Mouse (Mus musculus): Measurements from ENCODE around the gene Rexo4.

Rexo4 gene

GRCm38 (mm10) chr2:26941539-26941938 is 22.6 kb downstream of the Rexo4 start:
- no peak for DNase-seq

DNA sequence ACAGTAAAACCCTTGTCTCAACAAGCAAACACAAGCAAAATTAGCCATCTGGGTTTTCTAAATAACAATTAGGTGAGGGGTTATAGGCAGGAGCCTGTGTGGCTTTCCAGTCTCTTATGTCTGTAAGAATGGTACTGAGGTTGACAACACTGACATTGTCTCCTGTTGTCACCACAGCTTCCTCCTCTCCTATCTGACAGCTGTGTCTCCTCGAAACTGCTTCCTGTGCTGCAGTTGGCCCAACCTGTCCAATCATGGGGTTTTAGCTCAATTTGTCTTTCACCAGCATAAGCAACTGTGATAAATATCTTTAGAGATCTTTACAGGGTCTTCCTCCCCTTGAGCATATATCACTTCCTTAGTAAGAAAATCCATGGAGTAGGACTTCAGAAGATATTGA is 27.8 kb downstream of the Rexo4 start:
- no peak for DNase-seq

- DNase-seq: no peak
Measured at GRCm38 (mm10) chr2:26935286-26935685, 28.9 kb downstream of the Rexo4 start.

GRCm38 (mm10) chr2:26933304-26934055 is 30.7 kb downstream of the Rexo4 start, which contains the start of the genes Surf4 and Stkld1:
Gene Surf4 (minus strand): TSS chr2:26933928.
Gene Stkld1 (plus strand): TSS chr2:26934047.
- peak; percentile 92 for DNase-seq

GRCm38 (mm10) chr2:26932473-26933303 is 31.5 kb downstream of the Rexo4 start:
- DNase-seq: peak; percentile 70

DNA sequence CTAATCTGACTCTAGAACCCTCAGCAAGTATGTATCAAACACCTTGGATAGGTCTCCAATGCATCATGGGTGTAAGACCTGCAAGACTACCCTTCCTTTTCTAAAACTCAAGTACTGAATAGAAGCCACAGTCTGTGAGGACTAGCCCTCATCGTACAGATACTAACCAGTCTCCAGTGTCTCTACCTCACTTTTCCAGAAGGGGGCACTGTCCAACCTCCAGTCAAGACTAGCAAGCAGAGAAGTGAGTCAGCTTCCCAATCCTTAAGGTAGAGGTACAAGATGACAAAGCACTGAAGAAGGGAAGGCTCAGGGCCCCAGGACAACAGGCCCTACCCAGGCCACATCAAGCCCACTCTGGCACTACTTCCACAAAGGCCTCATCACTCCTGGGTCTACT is 33.8 kb downstream of the Rexo4 start:
- peak; percentile 66 for DNase-seq

DNA sequence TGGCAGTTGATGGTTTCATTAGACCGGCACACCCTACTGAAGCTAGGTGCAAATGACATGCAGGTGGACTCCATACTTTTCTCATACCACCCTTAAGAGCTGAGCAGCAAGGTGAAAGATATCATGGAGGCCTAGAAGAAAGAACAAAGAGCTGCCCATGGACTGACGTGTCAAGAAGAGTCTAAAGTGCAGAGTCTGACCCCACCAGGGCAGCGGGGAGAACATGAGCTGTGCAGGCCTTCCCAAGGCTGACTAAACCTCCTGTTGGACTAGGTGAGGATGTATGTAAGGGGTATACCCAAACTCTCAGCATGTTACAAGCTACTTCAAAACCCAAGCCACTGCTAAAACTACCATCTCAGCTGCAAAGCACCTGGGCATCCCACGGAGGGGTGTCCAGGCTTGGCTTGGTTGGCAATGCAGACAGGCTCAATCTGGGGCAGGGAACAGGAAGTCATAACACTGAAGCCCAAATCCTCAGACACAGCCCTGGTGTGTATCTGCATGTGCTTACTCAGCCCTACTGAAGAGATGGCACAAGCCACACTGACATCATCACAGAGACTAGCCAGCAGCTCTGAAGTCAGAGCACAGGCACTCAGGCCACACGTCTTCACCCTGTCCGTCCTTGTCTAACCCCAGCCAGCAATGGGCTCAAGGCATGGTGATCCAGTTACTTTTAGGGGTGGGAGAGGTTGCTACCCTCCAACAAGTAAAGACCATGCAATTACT is 36.3 kb downstream of the Rexo4 start:
- no peak for DNase-seq

- no peak for DNase-seq
Measured at GRCm38 (mm10) chr2:26921784-26922183, 42.4 kb downstream of the Rexo4 start.

GRCm38 (mm10) chr2:26920190-26920855 is 43.9 kb downstream of the Rexo4 start:
- DNase-seq: no peak

DNA sequence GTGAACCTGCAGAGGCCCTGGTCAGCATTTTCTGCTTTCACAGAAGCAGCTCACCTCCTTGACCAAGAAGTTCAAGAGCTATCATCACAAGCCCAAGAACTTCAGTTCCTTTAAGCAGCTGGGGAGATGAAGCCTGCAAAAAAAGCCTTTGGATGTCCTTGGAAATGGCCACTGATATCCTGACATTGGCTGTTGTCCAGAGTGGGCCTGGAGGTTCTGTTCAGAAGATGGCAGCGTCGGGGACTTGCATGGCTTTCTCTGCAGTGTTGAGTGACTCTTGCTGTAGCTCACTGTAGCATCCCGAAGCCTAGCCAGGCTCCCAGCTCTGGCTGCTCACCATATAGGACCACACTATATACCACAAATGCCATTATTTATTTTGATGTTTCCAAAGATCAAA is 44.5 kb downstream of the Rexo4 start:
- no peak for DNase-seq

DNA sequence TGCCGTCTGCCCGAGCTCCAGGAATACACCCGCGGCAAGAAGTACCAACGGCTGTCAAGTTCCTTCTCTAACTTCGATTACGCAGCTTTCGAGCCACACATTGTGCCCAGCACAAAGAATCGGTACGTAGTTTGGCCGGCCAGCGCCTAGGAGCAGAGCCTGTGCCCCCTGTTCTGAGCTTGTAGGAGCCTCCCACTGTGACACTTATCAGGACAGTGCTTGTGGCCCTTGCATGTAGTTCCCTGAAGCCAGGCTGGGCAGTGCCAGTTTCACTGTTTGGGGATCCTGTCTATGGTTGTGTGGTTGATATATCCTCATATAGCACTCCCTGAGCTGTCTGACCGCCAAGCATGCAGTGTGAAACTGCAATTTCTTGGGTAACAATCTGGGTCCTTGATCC is 47.4 kb downstream of the Rexo4 start:
- DNase-seq: no peak

DNA sequence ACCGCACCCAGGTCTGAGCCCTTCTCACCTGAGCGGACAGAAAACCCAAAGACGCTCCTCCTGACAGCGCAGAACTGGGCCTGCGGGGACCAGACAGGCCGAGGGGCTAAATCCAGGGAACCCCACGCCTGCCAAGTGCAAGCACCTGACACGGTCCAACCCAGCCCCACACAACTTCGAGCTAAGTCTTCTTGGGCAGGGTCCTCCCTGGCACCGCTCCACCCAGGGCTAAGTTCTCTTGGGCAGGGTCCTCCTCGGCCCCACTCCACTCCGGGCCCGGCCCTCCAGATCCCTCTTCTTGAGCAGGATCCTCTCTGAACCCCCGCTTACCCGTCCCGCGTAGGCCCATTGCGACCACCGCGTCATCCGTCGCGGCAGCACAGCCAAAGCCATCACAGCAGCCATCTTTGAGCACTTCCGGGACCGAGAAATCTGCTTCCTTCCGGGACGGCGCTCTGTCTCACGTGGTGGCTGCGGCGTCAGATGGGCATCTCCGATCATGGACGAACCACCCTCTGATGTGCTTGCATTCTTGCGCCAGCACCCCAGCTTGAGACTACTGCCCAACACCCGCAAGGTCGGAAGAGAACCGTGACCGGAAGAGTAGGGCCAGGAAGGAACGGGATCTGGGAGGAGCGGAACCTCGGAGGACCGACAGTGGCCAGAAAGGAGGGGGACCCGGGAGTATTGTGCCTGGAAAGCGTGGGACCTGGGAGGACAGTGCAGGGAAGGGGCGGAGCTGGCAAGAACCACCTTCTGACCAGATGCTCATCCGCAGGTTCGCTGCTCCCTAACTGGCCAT is 48.1 kb downstream of the Rexo4 start, which contains the start of the genes Surf2 and Surf1:
TSS of gene Surf2 (plus strand) at position 441 of the 802 bp plus-strand sequence.
TSS of gene Surf1 (minus strand) at position 604 of the 802 bp plus-strand sequence.
- peak; percentile 83 for DNase-seq

- DNase-seq: no peak
Measured at GRCm38 (mm10) chr2:26914148-26914941, 49.8 kb downstream of the Rexo4 start.

DNA sequence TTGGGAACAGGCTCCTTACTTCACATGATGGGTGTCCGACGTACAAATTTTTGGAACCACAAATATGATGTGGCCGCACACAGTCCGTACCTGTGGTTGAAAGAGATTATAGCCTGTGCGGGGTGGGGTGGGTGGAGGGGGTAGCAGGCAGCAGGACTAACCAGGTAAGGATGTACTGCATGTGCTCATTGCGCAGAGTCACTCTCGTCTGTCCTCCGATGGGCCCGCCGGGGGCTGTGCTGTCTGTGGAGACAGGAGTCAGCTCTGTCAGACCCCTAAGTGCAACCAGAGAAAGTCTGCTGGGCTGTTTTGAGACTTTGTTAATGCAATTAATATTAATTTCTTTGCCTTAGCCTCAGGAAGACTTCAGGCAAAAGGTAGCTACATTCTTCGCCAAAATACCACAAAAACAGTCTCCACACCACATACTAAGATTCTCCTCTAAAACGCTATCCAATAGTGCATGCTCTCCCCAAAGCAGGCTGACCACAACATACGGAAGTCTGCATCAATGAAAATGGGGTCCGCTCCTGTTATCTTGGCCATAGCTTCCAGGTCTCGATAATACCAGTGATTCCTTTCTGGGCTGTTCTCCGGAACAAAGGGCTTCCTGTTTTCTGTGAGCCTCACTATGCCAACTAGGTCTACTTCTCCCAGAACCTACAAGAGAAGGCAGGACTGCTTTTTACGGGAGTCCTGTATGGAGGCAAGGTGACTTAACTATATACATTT is 50.6 kb downstream of the Rexo4 start:
- no peak for DNase-seq

DNA sequence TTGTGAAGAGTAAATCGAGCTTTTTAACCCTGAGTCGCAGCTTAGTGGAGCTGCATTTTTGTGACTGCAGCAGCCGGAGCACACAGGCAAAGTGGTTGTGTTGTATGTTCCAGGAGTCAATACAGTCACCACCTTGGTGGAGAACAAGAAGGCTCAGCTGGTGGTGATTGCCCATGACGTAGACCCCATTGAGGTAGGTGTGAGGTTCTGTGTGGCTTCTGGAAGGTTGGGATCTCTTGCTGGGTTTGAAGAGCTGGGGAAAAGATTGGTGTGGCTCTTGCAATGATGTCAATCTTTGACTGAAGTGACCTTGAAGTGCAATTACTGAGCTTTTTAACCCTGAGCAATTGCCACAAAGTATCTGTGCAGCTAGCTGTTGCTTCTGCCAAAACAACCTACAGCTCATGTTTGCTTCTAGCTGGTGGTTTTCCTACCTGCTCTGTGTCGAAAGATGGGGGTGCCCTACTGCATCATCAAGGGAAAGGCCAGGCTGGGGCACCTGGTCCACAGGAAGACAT is 51.9 kb downstream of the Rexo4 start:
- DNase-seq: no peak

DNA sequence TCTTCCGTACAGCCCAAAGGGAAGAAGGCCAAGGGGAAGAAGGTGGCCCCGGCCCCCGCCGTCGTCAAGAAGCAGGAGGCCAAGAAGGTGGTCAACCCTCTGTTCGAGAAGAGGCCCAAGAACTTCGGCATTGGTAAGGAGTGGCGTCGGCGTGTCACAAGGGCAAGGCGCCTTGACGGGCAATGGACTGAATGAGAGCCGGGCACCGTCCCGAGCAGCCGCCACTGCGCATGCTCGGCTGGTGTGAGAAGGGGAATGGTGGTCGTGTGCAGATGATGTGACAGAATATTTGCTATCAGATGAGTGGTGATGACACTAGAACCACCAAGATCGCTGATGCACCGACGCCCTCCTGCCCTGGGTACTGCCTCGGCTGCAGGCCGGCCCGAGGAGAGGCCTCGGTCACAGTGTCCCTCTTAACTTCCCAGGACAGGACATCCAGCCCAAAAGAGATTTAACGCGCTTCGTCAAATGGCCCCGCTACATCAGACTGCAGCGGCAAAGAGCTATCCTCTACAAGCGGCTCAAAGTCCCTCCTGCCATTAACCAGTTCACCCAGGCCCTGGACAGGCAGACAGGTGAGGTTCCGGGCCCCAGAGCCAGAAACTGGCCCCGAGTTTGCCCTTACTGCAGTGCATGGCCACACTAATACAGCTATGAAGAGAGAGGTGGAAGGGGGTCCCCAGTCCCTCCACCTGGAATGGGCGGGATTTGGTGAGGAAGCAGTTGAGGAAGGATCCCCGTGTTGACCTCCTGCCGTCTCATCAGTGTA is 53.0 kb downstream of the Rexo4 start:
- no peak for DNase-seq

- DNase-seq: peak; percentile 99
Measured at GRCm38 (mm10) chr2:26910124-26910993, 53.8 kb downstream of the Rexo4 start, which contains the start of the genes Med22 and Rpl7a. Gene Med22 (minus strand): TSS chr2:26910677. Gene Rpl7a (plus strand): TSS chr2:26910764.

- DNase-seq: no peak
Measured at GRCm38 (mm10) chr2:26909387-26909784, 54.8 kb downstream of the Rexo4 start.

Data from cerebellum, adult 11-12 months (tissue).